Mouse (Mus musculus) C2C12 (cell line): ENCODE measurements around the gene Gm17482.

ENCODE experiments used
- CEBPB ChIP-seq: IDR thresholded peaks from one replicate; pipeline ENCODE4 v1.6.1; 2011; ENCODE audit warnings: low read depth, mild to moderate bottlenecking, control low read depth, moderate library complexity
- CTCF ChIP-seq: IDR thresholded peaks from one replicate; pipeline ENCODE4 v1.5.1; 2011; ENCODE audit not compliant: control insufficient read depth, insufficient read depth, insufficient read length
- FOSL1 ChIP-seq: IDR thresholded peaks from one replicate; pipeline ENCODE4 v1.8.0; 2011; ENCODE audit warnings: mild to moderate bottlenecking, low read length; ENCODE audit not compliant: poor library complexity, insufficient read depth, severe bottlenecking
- MAX ChIP-seq: IDR thresholded peaks from one replicate; pipeline ENCODE4 v1.6.1; 2011; ENCODE audit warnings: mild to moderate bottlenecking, control low read depth
- MYOD1 ChIP-seq: IDR thresholded peaks from one replicate; pipeline ENCODE4 v1.6.1; 2011; ENCODE audit warnings: low read depth; ENCODE audit not compliant: control insufficient read depth, insufficient read length
- MYOG ChIP-seq: IDR thresholded peaks from one replicate; pipeline ENCODE4 v1.6.1; 2011; ENCODE audit not compliant: control insufficient read depth, insufficient read length; ENCODE audit errors: extremely low read depth
- USF1 ChIP-seq: IDR thresholded peaks from one replicate; pipeline ENCODE4 v1.6.1; 2011; ENCODE audit warnings: low read depth, mild to moderate bottlenecking, control low read depth, moderate library complexity

- TF ChIP-seq MAX (no peak), CTCF (no peak), USF1 (no peak), CEBPB (no peak), MYOD1 (no peak), FOSL1 (no peak), MYOG (no peak)
Observed at GRCm38 (mm10) chr6:115212132-115212903, 14.8 kb upstream of the Gm17482 start.
